Comparison of ENCODE assay signal across 22 mouse cellular contexts in the genomic region with DNA sequence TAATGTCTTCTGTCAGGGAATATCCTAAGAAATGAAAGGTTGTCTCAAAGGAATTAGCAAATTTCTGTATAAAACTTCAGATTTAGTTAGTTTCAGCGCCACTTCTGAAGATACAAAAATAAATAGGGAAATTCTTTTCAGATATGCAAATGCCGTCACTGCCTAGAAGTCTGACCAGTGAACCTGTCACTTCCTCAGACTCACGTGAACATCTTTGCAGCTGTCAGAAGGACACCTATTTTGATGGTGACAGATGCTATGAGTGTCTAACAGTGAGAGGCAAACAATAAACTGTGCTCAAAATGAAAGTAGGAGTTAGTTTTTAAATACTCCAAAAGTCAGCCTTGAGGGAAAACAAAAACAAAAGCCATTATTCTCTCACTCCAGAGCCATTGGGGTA. TPM values are rescaled to one million over a fixed set of nuclear protein-coding genes. Genes with fewer than 3 reads are reported as not detected.
DNase-seq lines count a peak whose midpoint lies in the region; ATAC-seq and TF ChIP-seq lines count a peak whose summit lies in the region.
"Had no signal": no experiment of that assay in that cellular context is flagged by ENCODE, and none has a peak within 500 bp of the region (broad histone marks: within the 10 kb centered on the region; RNA-seq: fewer than 3 reads in every experiment).

No protein-coding gene starts in this region.

- peak; percentile 61 for DNase-seq in A20 (ENCODE audit: low read depth, low spot score)
- peak; percentile 0 for DNase-seq in CH12.LX (ENCODE audit: extremely low read depth)
- peak; percentile 4 for DNase-seq in splenic B cell, adult 2 months (ENCODE audit: low read depth, low spot score)
- no peak for DNase-seq in ovary, postnatal 36 days (ENCODE audit: low spot score)
- DNase-seq in layer of hippocampus, adult 8-10 months (ENCODE audit: low spot score in 2 of 2): no peak
- DNase-seq in thymus, postnatal 0 days (ENCODE audit: low spot score): no peak
- DNase-seq in right cerebral cortex, adult 18-20 months: no peak
- DNase-seq: adrenal gland, adult 2 months; adrenal gland, adult 8-10 months; adrenal gland, postnatal 10 days; adrenal gland, postnatal 14 days; adrenal gland, postnatal 25 days; adrenal gland, postnatal 36 days; cerebellum, adult 11 months; cerebellum, adult 11-12 months; cerebellum, adult 18-20 months; cerebellum, adult 2 months had no signal

- no peaks in the 10 kb centered on the region for H3K36me3 ChIP-seq in CH12.LX (replicated peaks in 1 of 2; ENCODE audit: control insufficient read depth in 1 of 2, insufficient read depth in 1 of 2, low read length in 1 of 2)
- H3K36me3 ChIP-seq in splenic B cell, adult 2 months (ENCODE audit: control insufficient read depth, insufficient read depth, low read length, poor library complexity, severe bottlenecking): no peaks in the 10 kb centered on the region
- H3K36me3 ChIP-seq: G1E had no signal

- no peaks in the 10 kb centered on the region for H3K79me2 ChIP-seq in CH12.LX (replicated peaks; ENCODE audit: control insufficient read depth, extremely low read depth, insufficient read depth, poor library complexity, severe bottlenecking)

- ATAC-seq in granulocyte monocyte progenitor cell, adult 5-6 weeks (replicated peaks; ENCODE audit: poor library complexity, severe bottlenecking): 0 out of 2 replicates have a peak, but pooled peaks have one; percentile 36
- ATAC-seq: activated CD4-positive, CD25-positive, alpha-beta regulatory T cell, adult 4 months; CD4-positive, CD25-positive, alpha-beta regulatory T cell, adult 4 months; Patski had no signal

- TF ChIP-seq CTCF in CH12.LX (conservative IDR thresholded peaks at IDR 0.05 in 1 of 2, IDR thresholded peaks at IDR 0.05 in 1 of 2; ENCODE audit: low read depth in 2 of 2, low read length in 2 of 2): no peak

- no peak for TF ChIP-seq RAD21 in CH12.LX (IDR thresholded peaks at IDR 0.05; ENCODE audit: low read depth, low read length)

- dilution Hi-C loops in CH12.LX (cut with MboI; ENCODE audit: extremely low pct_ligation_motif_present, extremely low pct_unique_long_range_greater_than_20kb, low sequenced_read_pairs): no loop called here

- in situ Hi-C loops in CH12.LX (cut with MboI; ENCODE audit: low pct_ligation_motif_present, low pct_unique_long_range_greater_than_20kb, low sequenced_read_pairs): no loop called here

- no peak overlapping the region for H3K4me3 ChIP-seq in CH12.LX (replicated peaks in 1 of 3; ENCODE audit: low read depth in 2 of 3, low read length in 2 of 3, poor library complexity in 1 of 3)

- TF ChIP-seq EP300 in CH12.LX (IDR thresholded peaks at IDR 0.05; ENCODE audit: low read length): no peak

- H3K27ac ChIP-seq in CH12.LX (ENCODE audit: insufficient read depth, low read depth): no peak overlapping the region

- no peak overlapping the region for H3K9ac ChIP-seq in CH12.LX (ENCODE audit: insufficient read depth, low read depth)

- H3K9me3 ChIP-seq in CH12.LX (replicated peaks; ENCODE audit: low read length): no peaks in the 10 kb centered on the region
- H3K9me3 ChIP-seq: G1E had no signal

- H3K4me1 ChIP-seq in CH12.LX (ENCODE audit: control insufficient read depth in 1 of 2, insufficient read depth in 2 of 2): no peaks in the 10 kb centered on the region

- H3K4me2 ChIP-seq in CH12.LX (ENCODE audit: insufficient read depth, low read depth, poor library complexity, severe bottlenecking): no peak overlapping the region

- peaks cover 49% of the 10 kb centered on the region for H3K27me3 ChIP-seq in CH12.LX (replicated peaks)
- H3K27me3 ChIP-seq in splenic B cell, adult 2 months (ENCODE audit: control insufficient read depth, insufficient read depth, low read length, poor library complexity, severe bottlenecking): no peaks in the 10 kb centered on the region

- no peak for TF ChIP-seq POLR2A in CH12.LX (IDR thresholded peaks at IDR 0.05; ENCODE audit: low read depth, low read length)

TF ChIP-seq in CH12.LX, 34 proteins besides CTCF, POLR2A, EP300 and RAD21:
- no peak for TF ChIP-seq UBTF (IDR thresholded peaks at IDR 0.05; ENCODE audit: low read depth, low read length)
- TF ChIP-seq BHLHE40 (IDR thresholded peaks at IDR 0.05; ENCODE audit: low read depth, low read length): peak; percentile 69

RNA-seq across cellular contexts. Expression of gene Igf1r, which starts 57.5 kb away (rescaled TPM):
- 0.80 and 1.6 TPM in 2 replicates for total RNA-seq in CH12.LX (2012; rRNA removed)
- total RNA-seq in CH12.LX (2014; rRNA removed): 0.19 and 0.47 TPM in 2 replicates
- 0.29 and 0.63 TPM in 2 replicates for polyA plus RNA-seq in CH12.LX (2012; ENCODE audit: insufficient read length, low read depth)
- 59.2 and 59.7 TPM in 2 replicates for total RNA-seq in granulocyte monocyte progenitor cell, adult 5-6 weeks (2014; fragmentation: Nextera tagmentation)
- 27.9 and 29.4 TPM in 2 replicates for total RNA-seq in granulocyte monocyte progenitor cell, adult 5-6 weeks (2017)
- 10 to 100 TPM; 36.7 to 55.9 (median 50.7) TPM for total RNA-seq in layer of hippocampus, adult 8-10 months (2022)
- polyA plus RNA-seq in thymus, postnatal 0 days (2015; fragmentation: Nextera tagmentation; extraction: Ambion mirVana): 7.3 and 8.5 TPM in 2 replicates

Comparison
In these comparisons a context has a peak if more than half of its experiments do, and no peak if none do; other contexts are left out.
1. DNase-seq: peak in A20 (single experiment), CH12.LX (single experiment) and splenic B cell, adult 2 months (single experiment); none in ovary, postnatal 36 days (single experiment), layer of hippocampus, adult 8-10 months (0 of 2), thymus, postnatal 0 days (single experiment) and right cerebral cortex, adult 18-20 months (single experiment).
2. RNA of gene Igf1r, which starts 57.5 kb away (total RNA-seq): 27.9 to 59.7 TPM in granulocyte monocyte progenitor cell, adult 5-6 weeks and 36.7 to 55.9 TPM in layer of hippocampus, adult 8-10 months; 0.19 to 1.6 TPM in CH12.LX; every median in the first group is over 10 times any median in the second.